Mouse (Mus musculus) testis, adult 2 months (tissue): ENCODE results near the gene Snrpf.

Source experiments
- CTCF ChIP-seq: fragments of 200-500 bp; IDR thresholded peaks from 2 replicates; pipeline ENCODE4 v1.5.1; 2012; ENCODE audit warnings: low read depth, mild to moderate bottlenecking, inconsistent platforms, low read length, moderate library complexity; ENCODE audit not compliant: control insufficient read depth, insufficient read depth, insufficient replicate concordance
- POLR2A ChIP-seq: fragments of 200-500 bp; IDR thresholded peaks from 2 replicates; pipeline ENCODE4 v1.6.1; 2012; ENCODE audit warnings: low read depth, mild to moderate bottlenecking, inconsistent platforms, low read length, moderate library complexity; ENCODE audit not compliant: control insufficient read depth

DNA sequence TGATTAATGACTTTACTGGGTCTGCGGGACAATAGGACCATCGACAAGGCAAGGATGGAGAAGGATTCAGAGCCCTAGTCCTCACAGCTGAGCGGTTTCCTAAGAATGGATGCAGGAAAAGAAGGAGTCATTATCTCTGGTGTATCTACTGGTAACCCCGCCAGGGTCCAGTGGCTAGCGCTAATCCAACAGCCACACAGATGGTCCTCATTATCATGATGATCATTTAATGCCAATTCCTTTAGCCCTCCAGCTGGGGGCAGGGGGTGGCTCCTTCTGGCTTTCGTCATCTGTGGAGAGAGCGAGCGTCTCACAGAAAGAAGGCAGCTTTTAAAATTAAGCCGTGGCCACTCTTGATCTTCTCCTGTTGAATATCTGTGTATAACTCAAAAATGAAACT is 46.4 kb upstream of the Snrpf start:
- no peak for TF ChIP-seq CTCF
- TF ChIP-seq POLR2A = no peak
